Mouse (Mus musculus) yolk sac, embryonic 10.5 days (tissue): ENCODE results near the gene Nfic.
"Not testable (repeated sequence)": the region's sequence is repeated elsewhere in the genome, so short reads cannot be mapped to it uniquely, and the experiment has no call there.

Experiments used
- DNase-seq: peaks from one replicate; pipeline ENCODE4 v3.0.0-alpha.2; 2017; ENCODE audit warnings: low spot score

Gene Nfic

GRCm38 (mm10) chr10:81459399-81459798, 4.0 kb upstream of the Nfic start:
- DNase-seq, result no peak

GRCm38 (mm10) chr10:81458267-81458666, 2.8 kb upstream of the Nfic start:
- no peak for DNase-seq

GRCm38 (mm10) chr10:81457624-81458023, 2.2 kb upstream of the Nfic start:
- DNase-seq, result no peak

GRCm38 (mm10) chr10:81456983-81457563, 1.6 kb upstream of the Nfic start:
- DNase-seq, result no peak

GRCm38 (mm10) chr10:81454106-81454505, 1.3 kb downstream of the Nfic start:
- no peak for DNase-seq

GRCm38 (mm10) chr10:81452947-81453288, 2.5 kb downstream of the Nfic start:
- no peak for DNase-seq

GRCm38 (mm10) chr10:81452237-81452946, 3.0 kb downstream of the Nfic start:
- DNase-seq, result no peak

GRCm38 (mm10) chr10:81451365-81451745, 4.1 kb downstream of the Nfic start:
- DNase-seq, result no peak

- no peak for DNase-seq
Measured at GRCm38 (mm10) chr10:81450641-81451364, 4.6 kb downstream of the Nfic start.

- peak; percentile 71 for DNase-seq
Measured at GRCm38 (mm10) chr10:81450140-81450539, 5.3 kb downstream of the Nfic start.

- not testable (repeated sequence) for DNase-seq
Measured at GRCm38 (mm10) chr10:81445516-81445915, 9.9 kb downstream of the Nfic start.

- no peak for DNase-seq
Measured at GRCm38 (mm10) chr10:81441019-81441418, 14.4 kb downstream of the Nfic start.

- DNase-seq, result no peak
Measured at GRCm38 (mm10) chr10:81435436-81435835, 20.0 kb downstream of the Nfic start.

GRCm38 (mm10) chr10:81434361-81435263, 20.8 kb downstream of the Nfic start:
- no peak for DNase-seq

- no peak for DNase-seq
Measured at GRCm38 (mm10) chr10:81433541-81434289, 21.7 kb downstream of the Nfic start.

GRCm38 (mm10) chr10:81432868-81433262, 22.6 kb downstream of the Nfic start:
- peak; percentile 72 for DNase-seq

- DNase-seq, result no peak
Measured at GRCm38 (mm10) chr10:81432169-81432867, 23.1 kb downstream of the Nfic start.

GRCm38 (mm10) chr10:81431526-81432168, 23.8 kb downstream of the Nfic start:
- DNase-seq, result peak; percentile 68

GRCm38 (mm10) chr10:81430831-81431525, 24.5 kb downstream of the Nfic start:
- DNase-seq, result peak; percentile 58
